Mouse (Mus musculus): ENCODE data around the gene Ccdc169.

Gene Ccdc169

GRCm38 (mm10) chr3:55122336-55122870, 14.7 kb upstream of the Ccdc169 start:
- no peak for DNase-seq (ENCODE audit: low spot score)

DNA sequence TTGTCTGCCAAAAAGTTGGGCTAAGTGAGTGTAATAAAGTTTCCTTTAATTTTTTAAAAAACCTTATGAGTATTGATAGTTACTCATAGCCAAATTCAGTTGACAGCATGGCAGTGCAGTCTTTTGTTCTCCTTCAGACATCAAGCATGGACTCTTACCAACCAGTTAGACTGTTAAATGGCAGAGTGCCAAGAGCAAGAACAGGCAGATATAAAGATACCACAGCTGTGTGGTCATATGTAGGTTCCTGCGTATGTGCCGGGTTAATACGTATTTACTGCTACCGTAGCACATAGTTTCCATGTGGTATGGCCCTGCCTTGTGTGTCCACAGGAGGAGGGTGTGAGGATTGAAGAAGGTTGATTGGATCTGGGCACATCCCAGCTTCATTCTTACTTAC, 14.1 kb upstream of the Ccdc169 start:
- no peak for DNase-seq (ENCODE audit: low spot score)

DNA sequence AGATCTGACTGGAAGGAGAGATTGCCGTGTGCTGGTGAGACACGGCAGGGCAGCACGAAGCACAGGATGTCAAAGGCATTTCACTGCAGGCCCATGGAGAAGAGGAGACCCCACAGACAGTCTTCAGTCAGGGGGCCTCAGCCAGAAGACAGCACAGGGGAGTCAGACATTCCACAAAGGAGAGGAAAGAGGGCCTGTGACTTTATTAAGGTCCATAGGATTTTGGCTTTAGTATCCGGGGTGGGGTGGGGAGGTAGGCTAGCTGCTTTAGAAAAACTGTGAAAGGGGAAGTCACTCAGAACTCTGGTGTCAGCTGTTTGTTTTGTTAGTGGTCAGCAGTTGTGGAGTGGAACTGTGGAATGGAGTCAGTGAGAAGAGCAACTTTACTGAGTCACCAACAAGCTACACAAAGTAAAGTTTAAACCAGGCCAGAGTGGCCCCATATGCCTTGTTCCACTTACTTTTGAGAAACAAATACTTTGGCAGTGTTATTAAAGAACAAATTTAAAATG, 7.9 kb upstream of the Ccdc169 start:
- DNase-seq (ENCODE audit: low spot score): no peak

- DNase-seq (ENCODE audit: low spot score): no peak
These were observed 5.4 kb upstream of the Ccdc169 start for GRCm38 (mm10) chr3:55131576-55132233.

DNA sequence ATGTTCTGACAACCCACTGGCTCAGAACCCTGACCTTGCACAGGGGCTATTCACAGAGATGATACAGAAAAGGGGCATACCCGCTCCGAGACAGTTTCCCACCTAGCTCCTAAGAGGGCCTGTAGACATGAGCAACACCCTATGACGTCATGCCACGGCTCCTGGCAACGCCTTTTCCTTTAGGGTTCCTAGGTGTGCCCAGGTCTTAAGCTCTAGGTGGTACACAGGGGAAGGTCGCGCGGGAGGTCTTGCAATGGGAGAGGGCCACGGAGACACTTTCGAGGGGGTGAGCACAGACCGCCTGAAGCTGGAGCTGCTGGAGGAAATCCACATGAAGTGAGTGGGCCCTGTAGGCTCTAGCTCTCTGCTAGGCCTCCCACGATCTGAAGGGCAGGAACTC, 2.7 kb downstream of the Ccdc169 start:
- DNase-seq (ENCODE audit: low spot score): no peak

- DNase-seq (ENCODE audit: low spot score): no peak
These were observed 4.3 kb downstream of the Ccdc169 start for GRCm38 (mm10) chr3:55141401-55141800.

DNA sequence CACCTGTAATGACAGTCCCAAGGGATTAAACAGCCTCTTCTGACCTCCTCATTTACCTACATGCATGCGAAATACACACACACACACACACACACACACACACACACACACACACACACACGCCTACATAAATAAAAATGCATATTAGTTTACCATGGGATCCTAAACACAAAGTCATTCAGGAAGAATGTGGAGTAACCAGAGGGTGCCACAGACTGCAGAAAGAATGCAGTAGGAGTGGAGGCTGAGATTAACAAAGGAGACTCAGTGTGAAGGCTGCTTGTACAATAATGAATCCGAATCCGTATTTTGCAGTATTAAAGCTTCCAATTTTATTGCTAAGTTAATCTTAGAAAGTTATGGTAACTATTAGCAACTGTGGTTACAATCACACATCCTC, 7.8 kb downstream of the Ccdc169 start:
- DNase-seq (ENCODE audit: low spot score): no peak

GRCm38 (mm10) chr3:55146441-55146840, 9.3 kb downstream of the Ccdc169 start:
- no peak for DNase-seq (ENCODE audit: low spot score)

DNA sequence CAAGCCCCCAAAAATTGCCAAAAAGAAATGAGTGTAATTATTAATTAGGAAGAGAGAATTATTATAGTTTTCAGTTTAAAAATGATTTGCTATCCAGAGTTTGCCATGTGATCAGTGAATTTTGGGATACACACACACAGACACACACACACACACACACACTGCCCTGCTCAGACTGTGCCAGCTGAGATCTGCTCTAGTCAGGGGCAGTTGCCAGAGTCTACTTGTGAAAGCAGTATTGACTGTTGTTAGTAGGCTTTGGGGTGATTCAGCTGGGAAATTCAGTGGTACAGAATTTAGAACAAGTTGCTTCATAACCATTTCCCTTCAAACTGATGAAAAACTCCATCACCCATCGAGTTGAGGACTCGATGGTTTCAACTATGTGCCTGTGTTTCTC, 10.0 kb downstream of the Ccdc169 start:
- no peak for DNase-seq (ENCODE audit: low spot score)

GRCm38 (mm10) chr3:55148091-55148490, 11.0 kb downstream of the Ccdc169 start:
- no peak for DNase-seq (ENCODE audit: low spot score)

- no peak for DNase-seq (ENCODE audit: low spot score)
These were observed 14.7 kb downstream of the Ccdc169 start for GRCm38 (mm10) chr3:55151656-55152433.

- no peak for DNase-seq (ENCODE audit: low spot score)
These were observed 15.7 kb downstream of the Ccdc169 start for GRCm38 (mm10) chr3:55152673-55153334.

DNA sequence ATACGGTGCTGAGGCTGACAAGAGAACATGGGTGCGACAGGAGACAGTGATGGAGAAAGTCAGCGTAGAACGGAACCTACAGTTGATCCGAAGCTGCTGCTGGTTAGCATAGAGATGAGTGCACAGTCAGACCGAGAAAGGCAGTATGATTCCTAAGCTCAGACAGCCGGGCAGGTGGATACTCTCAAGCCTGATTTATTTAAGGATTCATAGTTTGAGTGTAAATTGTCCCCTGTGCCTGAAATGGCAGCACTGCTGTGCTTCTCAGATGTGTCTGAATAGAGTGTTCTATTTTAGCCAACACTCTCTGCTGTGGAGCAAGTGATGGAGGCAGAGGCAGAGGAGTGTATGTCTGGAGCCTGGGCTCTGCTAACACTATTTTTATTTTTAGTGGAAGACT, 17.0 kb downstream of the Ccdc169 start:
- no peak for DNase-seq (ENCODE audit: low spot score)

- no peak for DNase-seq (ENCODE audit: low spot score)
These were observed 20.3 kb downstream of the Ccdc169 start for GRCm38 (mm10) chr3:55157413-55157812.

DNA sequence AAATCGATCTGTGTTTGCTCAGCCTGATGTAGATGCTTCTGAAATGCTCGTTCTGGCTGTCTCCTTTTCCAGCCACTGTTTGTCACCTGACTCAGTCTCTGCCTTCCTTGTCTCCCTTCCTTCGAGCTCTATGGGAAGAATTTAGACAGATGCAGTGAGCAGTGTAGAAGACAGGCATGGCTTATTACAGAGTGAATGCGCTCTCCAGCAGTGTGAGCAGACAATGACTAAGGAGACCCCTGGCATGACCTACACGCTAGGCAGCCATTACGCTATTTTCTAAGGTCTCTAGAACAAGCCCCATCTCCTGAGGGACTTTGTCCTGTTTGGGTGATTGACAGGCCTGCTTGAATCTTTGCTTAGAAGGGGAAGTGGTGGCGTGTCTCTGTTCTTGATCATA, 24.0 kb downstream of the Ccdc169 start:
- no peak for DNase-seq (ENCODE audit: low spot score)

DNA sequence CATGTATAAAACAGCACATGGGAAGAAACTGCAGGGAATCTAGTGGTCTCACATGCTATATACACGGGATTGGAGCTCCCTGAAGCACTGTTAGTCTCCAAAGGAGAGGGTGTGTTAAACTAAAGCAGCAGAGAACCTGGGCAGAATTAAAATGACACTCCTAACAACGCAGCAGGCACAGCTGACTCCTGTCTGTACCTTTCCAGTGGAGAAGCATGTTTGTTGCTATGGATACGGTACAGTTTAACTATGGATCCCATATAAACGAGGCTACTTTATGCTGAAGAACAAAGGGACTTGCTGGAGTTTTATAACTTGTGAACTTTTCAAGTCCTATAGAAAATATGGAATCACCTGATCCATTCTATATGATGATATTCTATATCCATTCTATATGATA, 26.4 kb downstream of the Ccdc169 start:
- DNase-seq (ENCODE audit: low spot score): no peak

DNA sequence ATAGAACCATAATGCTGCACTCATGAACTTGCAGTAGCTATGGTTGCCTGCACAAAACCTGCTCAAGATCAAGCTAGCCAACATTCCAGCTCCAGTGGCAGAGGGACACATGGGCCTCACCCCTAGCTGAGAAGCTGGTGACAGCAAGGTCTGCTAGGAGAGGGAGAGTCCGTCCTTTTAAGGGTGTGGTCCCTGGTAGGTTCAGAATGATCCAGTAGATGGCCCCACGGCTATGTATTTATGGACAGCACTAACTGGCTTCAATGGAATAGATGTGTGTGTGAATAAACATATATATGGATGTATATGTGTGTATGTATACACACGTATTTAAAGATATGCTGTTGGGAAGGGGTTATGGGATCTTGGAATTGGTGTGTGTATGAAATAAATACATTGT, 35.3 kb downstream of the Ccdc169 start:
- no peak for DNase-seq (ENCODE audit: low spot score)

- no peak for DNase-seq (ENCODE audit: low spot score)
These were observed 40.1 kb downstream of the Ccdc169 start for GRCm38 (mm10) chr3:55177271-55177670.

DNA sequence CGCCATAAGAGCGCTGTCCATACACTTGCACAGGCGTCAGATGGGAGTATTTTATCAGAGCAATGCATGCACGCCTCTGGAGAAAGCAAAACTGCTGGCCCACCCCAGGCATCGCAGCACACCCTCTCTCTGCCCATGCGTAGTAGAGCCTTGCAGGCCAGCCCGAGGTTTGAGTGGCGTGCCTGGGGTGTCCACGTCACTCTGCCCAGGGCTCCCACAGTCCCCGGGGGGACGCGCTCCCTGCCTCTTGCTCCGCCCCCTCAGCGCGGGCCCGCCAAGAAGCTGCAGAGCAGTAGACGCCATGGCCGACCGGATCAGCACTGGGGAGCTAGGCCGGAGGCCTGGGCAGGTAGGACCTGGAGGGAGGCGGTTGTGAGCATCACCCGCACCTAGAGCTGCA, 44.6 kb downstream of the Ccdc169 start, which contains the start of gene Sohlh2:
Sohlh2 (plus strand) TSS at position 263 of the 400 bp plus-strand sequence.
- DNase-seq (ENCODE audit: low spot score): no peak

DNA sequence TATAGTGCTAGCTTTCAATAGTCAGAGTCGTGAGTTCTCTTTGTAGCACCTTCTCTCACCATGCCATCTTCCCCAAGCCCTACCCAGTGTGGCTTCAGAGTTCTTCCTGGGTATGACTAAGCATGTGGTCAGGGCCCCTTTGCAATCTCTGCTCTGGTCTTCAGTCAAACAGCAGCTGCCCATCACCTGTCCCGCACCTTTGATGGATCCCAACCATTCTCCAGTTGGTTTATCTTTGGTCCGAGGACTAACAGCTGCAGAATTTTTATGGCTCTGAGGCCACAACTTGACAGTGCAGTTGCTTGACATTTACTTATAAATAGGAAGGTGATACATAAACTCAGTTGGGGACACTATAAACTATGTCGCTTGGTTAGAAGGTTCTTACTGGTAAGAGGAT, 54.5 kb downstream of the Ccdc169 start:
- no peak for DNase-seq (ENCODE audit: low spot score)

DNA sequence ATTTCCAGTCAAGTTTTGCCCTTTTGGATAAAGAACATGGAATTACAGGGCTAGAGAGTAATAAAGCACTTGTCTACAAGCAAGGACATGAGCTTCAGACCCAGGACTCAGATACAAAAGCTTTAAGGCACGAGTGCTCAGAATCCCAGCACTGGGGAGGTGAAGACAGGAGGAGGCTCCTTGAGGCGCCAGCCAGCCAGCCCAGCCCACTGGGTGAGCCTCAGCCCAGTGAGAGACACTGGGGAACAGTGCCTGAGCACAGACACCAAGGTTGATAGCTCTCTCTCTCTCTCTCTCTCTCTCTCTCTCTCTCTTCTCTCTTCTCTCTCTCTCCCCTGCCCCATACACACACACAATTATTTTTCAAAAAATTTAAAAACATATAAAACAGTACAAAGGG, 56.2 kb downstream of the Ccdc169 start:
- DNase-seq (ENCODE audit: low spot score): no peak

GRCm38 (mm10) chr3:55194792-55195191, 57.7 kb downstream of the Ccdc169 start:
- DNase-seq (ENCODE audit: low spot score): no peak
